Mouse (Mus musculus) CH12.LX (cell line): ENCODE measurements at regions not wholly inside any gene's neighbourhood (a gene's known extent, or its start where the extent isn't known, plus 50 kb on each side); places are given as distances from the start of the nearest gene placed in this dataset.

Source experiments
- CHD2 ChIP-seq: IDR thresholded peaks from 2 replicates; pipeline ENCODE4 v1.6.1; 2011; ENCODE audit warnings: low read length, improper control_type of control experiment
- CTCF ChIP-seq, 2 experiments: IDR thresholded peaks in 1 of 2; conservative IDR thresholded peaks in 1 of 2; 2 replicates each; pipeline ENCODE4 v1.5.1; 2011 to 2012; ENCODE audit warnings: low read depth in 2 of 2, low read length in 2 of 2, improper control_type of control experiment in 1 of 2, inconsistent platforms in 1 of 2, mild to moderate bottlenecking in 1 of 2, moderate library complexity in 1 of 2
- ETS1 ChIP-seq: conservative IDR thresholded peaks from 2 replicates; pipeline ENCODE4 v1.6.1; 2012; ENCODE audit warnings: low read depth, mild to moderate bottlenecking, inconsistent platforms, low read length, improper control_type of control experiment, moderate library complexity
- POLR2A ChIP-seq: IDR thresholded peaks from 2 replicates; pipeline ENCODE4 v1.6.1; 2011; ENCODE audit warnings: low read depth, mild to moderate bottlenecking, improper control_type of control experiment, low read length
- RAD21 ChIP-seq: IDR thresholded peaks from 2 replicates; pipeline ENCODE4 v1.6.1; 2011; ENCODE audit warnings: low read depth, mild to moderate bottlenecking, low read length, improper control_type of control experiment, moderate library complexity

DNA sequence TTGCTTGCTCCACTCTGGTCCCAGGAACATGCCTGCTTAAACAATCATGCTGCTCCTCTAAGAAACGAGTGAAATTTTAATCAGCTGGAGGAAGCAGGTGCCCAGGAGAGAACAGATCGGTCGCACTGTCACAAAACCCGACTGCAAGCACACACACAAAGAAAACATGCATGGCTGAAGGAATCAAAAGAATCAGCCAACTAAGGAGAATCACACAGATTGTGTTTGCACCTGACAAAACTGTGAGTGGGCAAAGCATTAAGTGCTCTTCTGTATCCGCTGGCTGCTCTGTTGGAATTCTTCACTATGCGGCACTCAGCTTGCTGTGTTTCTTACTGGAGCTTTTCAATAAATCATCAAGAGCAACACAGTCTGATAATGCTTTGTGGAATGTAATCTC, 89.6 kb upstream of the Neo1 start:
- TF ChIP-seq CTCF (conservative IDR thresholded peaks at IDR 0.05 in 1 of 2, IDR thresholded peaks at IDR 0.05 in 1 of 2; ENCODE audit: low read depth in 2 of 2, low read length in 2 of 2) (no peak), RAD21 (no peak), CHD2 (no peak), ETS1 (no peak), POLR2A (no peak)
